Mouse (Mus musculus) embryonic stem cell, embryonic (primary cell): ENCODE measurements around the gene Nme9.

Experiments used
- CTCF ChIA-PET, 4 experiments: fragments of 300-600 bp in 2 of 4; fragments of 350-600 bp in 2 of 4; sonication (Branson Sonifier 250); formaldehyde crosslinking; loops; one replicate each; lab custom pipeline; 2022; ENCODE audit warnings: inconsistent platforms in 2 of 4; lab: Charles Lee
- POLR2A ChIA-PET, 4 experiments: fragments of 300-600 bp in 2 of 4; fragments of 350-600 bp in 2 of 4; sonication (Branson Sonifier 250); formaldehyde crosslinking; loops; one replicate each; lab custom pipeline; 2022; ENCODE audit warnings: antibody characterized with exemption in 4 of 4, inconsistent platforms in 1 of 4; lab: Charles Lee

The Nme9 gene

GRCm38 (mm10) chr9:99451161-99451560, at the start of gene Nme9:
Gene Nme9 (plus strand): TSS chr9:99451475.
- CTCF ChIA-PET: interaction anchor here (0.7 to 3.0 kb wide), 33 partner anchors 11 to 522 kb away, joined by 3 to 23 read pairs (median 4); partner anchors contain the start of genes Cep70 (in 1 of the 4), Dzip1l (in 1 of the 4), Esyt3 (in 1 of the 4) and Mras (in 1 of the 4)
- POLR2A ChIA-PET: interaction anchor here (0.6 to 2.2 kb wide), 12 partner anchors 12 to 310 kb away, joined by 3 to 9 read pairs (median 4); partner anchors contain the start of gene Esyt3 (in 1 of the 4)

- CTCF ChIA-PET: no interaction called here
- POLR2A ChIA-PET: interaction anchor here in 1 of 4 experiments (0.5 to 20.7 kb wide), 4 partner anchors 9 to 286 kb away, joined by 3 to 395 read pairs (median 4); partner anchors contain the start of gene Mras
Observed at GRCm38 (mm10) chr9:99409280-99409679, 42.0 kb upstream of the Nme9 start.

GRCm38 (mm10) chr9:99411093-99411492, 40.2 kb upstream of the Nme9 start:
- ChIA-PET POLR2A (interaction anchor here in 2 of 4 experiments (0.9 to 20.7 kb wide), 8 partner anchors 8 to 19 kb away, joined by 3 to 395 read pairs (median 6); partner anchors contain the start of gene Mras (in 1 of the 2)), CTCF (no interaction called here)

GRCm38 (mm10) chr9:99411785-99412184, 39.5 kb upstream of the Nme9 start:
- ChIA-PET CTCF (interaction anchor here in 1 of 4 experiments (0.5 kb wide), 1 partner anchor 23 kb away, joined by 4 read pairs; no protein-coding TSS in a partner anchor), POLR2A (interaction anchor here in 2 of 4 experiments (1.1 to 20.7 kb wide), 7 partner anchors 8 to 19 kb away, joined by 5 to 395 read pairs (median 7); partner anchors contain the start of gene Mras (in 1 of the 2))

GRCm38 (mm10) chr9:99416809-99417208, 34.5 kb upstream of the Nme9 start:
- ChIA-PET CTCF (interaction anchor here in 2 of 4 experiments (0.6 to 1.4 kb wide), 3 partner anchors 9 to 33 kb away, joined by 3 to 11 read pairs (median 5); no protein-coding TSS in a partner anchor), POLR2A (interaction anchor here in 3 of 4 experiments (1.1 to 20.7 kb wide), 14 partner anchors 9 to 173 kb away, joined by 3 to 395 read pairs (median 8); partner anchors contain the start of genes Esyt3 (in 1 of the 3) and Mras (in 1 of the 3))

- ChIA-PET CTCF (interaction anchor here in 3 of 4 experiments (0.7 to 1.4 kb wide), 4 partner anchors 28 to 33 kb away, joined by 3 to 5 read pairs (median 4); no protein-coding TSS in a partner anchor), POLR2A (interaction anchor here in 3 of 4 experiments (0.5 to 20.7 kb wide), 23 partner anchors 8 to 174 kb away, joined by 3 to 395 read pairs (median 5); partner anchors contain the start of genes Esyt3 (in 2 of the 3), Cep70 (in 1 of the 3) and Mras (in 1 of the 3))
Observed at GRCm38 (mm10) chr9:99417288-99417846, 33.9 kb upstream of the Nme9 start.

GRCm38 (mm10) chr9:99418377-99418776, 32.9 kb upstream of the Nme9 start:
- ChIA-PET POLR2A (interaction anchor here in 3 of 4 experiments (0.6 to 20.7 kb wide), 17 partner anchors 9 to 175 kb away, joined by 3 to 395 read pairs (median 5); partner anchors contain the start of genes Cep70 (in 1 of the 3), Esyt3 (in 1 of the 3) and Mras (in 1 of the 3)), CTCF (interaction anchor here in 1 of 4 experiments (1.1 to 1.3 kb wide), 2 partner anchors 32 kb away, joined by 3 to 4 read pairs; no protein-coding TSS in a partner anchor)

GRCm38 (mm10) chr9:99419951-99420701, 31.1 kb upstream of the Nme9 start:
- ChIA-PET CTCF (interaction anchor here in 3 of 4 experiments (0.6 to 1.9 kb wide), 6 partner anchors 18 to 977 kb away, joined by 3 to 7 read pairs (median 3); no protein-coding TSS in a partner anchor), POLR2A (interaction anchor here (0.6 to 22.8 kb wide), 35 partner anchors 1 to 360 kb away, joined by 3 to 395 read pairs (median 5); partner anchors contain the start of genes Esyt3 (in 2 of the 4), Mras (in 2 of the 4), Armc8 (in 1 of the 4) and Cep70 (in 1 of the 4))

- POLR2A ChIA-PET: interaction anchor here (0.6 to 22.8 kb wide), 32 partner anchors 3 to 1126 kb away, joined by 3 to 395 read pairs (median 4); partner anchors contain the start of genes Armc8 (in 2 of the 4), Esyt3 (in 2 of the 4), Mras (in 2 of the 4) and Cep70 (in 1 of the 4)
- CTCF ChIA-PET: interaction anchor here (0.6 to 2.0 kb wide), 10 partner anchors 9 to 442 kb away, joined by 3 to 11 read pairs (median 3); partner anchors contain the start of gene Mras (in 1 of the 4)
Observed at GRCm38 (mm10) chr9:99421914-99422313, 29.4 kb upstream of the Nme9 start.

GRCm38 (mm10) chr9:99423692-99424573, 27.3 kb upstream of the Nme9 start:
- ChIA-PET POLR2A (interaction anchor here in 3 of 4 experiments (1.0 to 22.8 kb wide), 9 partner anchors 5 to 141 kb away, joined by 4 to 395 read pairs (median 24); partner anchors contain the start of genes Mras (in 2 of the 3) and Nme9 (in 1 of the 3)), CTCF (interaction anchor here (0.6 to 1.6 kb wide), 4 partner anchors 12 to 26 kb away, joined by 3 to 6 read pairs (median 3); no protein-coding TSS in a partner anchor)

- CTCF ChIA-PET: interaction anchor here in 3 of 4 experiments (0.6 to 1.5 kb wide), 3 partner anchors 11 to 48 kb away, joined by 3 to 4 read pairs (median 3); no protein-coding TSS in a partner anchor
Observed at GRCm38 (mm10) chr9:99424574-99424863, 26.8 kb upstream of the Nme9 start.

GRCm38 (mm10) chr9:99425262-99425661, 26.0 kb upstream of the Nme9 start:
- ChIA-PET POLR2A (interaction anchor here in 3 of 4 experiments (0.6 to 22.8 kb wide), 13 partner anchors 5 to 439 kb away, joined by 3 to 395 read pairs (median 8); partner anchors contain the start of genes Mras (in 2 of the 3), Faim (in 1 of the 3) and Nme9 (in 1 of the 3)), CTCF (interaction anchor here in 3 of 4 experiments (0.7 to 2.0 kb wide), 6 partner anchors 9 to 460 kb away, joined by 3 to 21 read pairs (median 8); partner anchors contain the start of gene Nme9 (in 1 of the 3))

More at GRCm38 (mm10) chr9:99424574-99424863, 26.8 kb upstream of the Nme9 start:
- POLR2A ChIA-PET: interaction anchor here in 2 of 4 experiments (2.2 to 22.8 kb wide), 6 partner anchors 5 to 34 kb away, joined by 7 to 395 read pairs (median 20); partner anchors contain the start of genes Mras (in 1 of the 2) and Nme9 (in 1 of the 2)

GRCm38 (mm10) chr9:99428601-99429331, 22.5 kb upstream of the Nme9 start:
- CTCF ChIA-PET: no interaction called here
- POLR2A ChIA-PET: interaction anchor here in 2 of 4 experiments (0.9 to 22.8 kb wide), 6 partner anchors 2 to 443 kb away, joined by 3 to 395 read pairs (median 16); partner anchors contain the start of genes Mras (in 2 of the 2) and Faim (in 1 of the 2)

- POLR2A ChIA-PET: interaction anchor here in 2 of 4 experiments (1.3 to 22.8 kb wide), 4 partner anchors 8 to 144 kb away, joined by 3 to 395 read pairs (median 34); partner anchors contain the start of gene Esyt3 (in 1 of the 2)
- CTCF ChIA-PET: interaction anchor here in 1 of 4 experiments (1.1 kb wide), 1 partner anchor 15 kb away, joined by 3 read pairs; no protein-coding TSS in a partner anchor
Observed at GRCm38 (mm10) chr9:99429845-99430244, 21.4 kb upstream of the Nme9 start.

- CTCF ChIA-PET: interaction anchor here in 2 of 4 experiments (0.8 to 1.1 kb wide), 2 partner anchors 9 to 14 kb away, joined by 3 to 11 read pairs; no protein-coding TSS in a partner anchor
- POLR2A ChIA-PET: interaction anchor here in 2 of 4 experiments (1.3 to 22.8 kb wide), 5 partner anchors 9 to 187 kb away, joined by 3 to 395 read pairs (median 3); partner anchors contain the start of gene Esyt3 (in 1 of the 2)
Observed at GRCm38 (mm10) chr9:99430806-99431205, 20.5 kb upstream of the Nme9 start.
